Mouse (Mus musculus): Measurements from ENCODE around the gene Adam6a. TPM values are rescaled to one million over a fixed set of nuclear protein-coding genes. Genes with fewer than 3 reads are reported as not detected.
"Not testable (repeated sequence)": the region's sequence is repeated elsewhere in the genome, so short reads cannot be mapped to it uniquely, and the experiment has no call there.

Adam6a gene
- not detected for total RNA-seq (2021)
- long read RNA-seq, experiment 1 = 0 reads
- long read RNA-seq, experiment 2 = 0 reads

DNA sequence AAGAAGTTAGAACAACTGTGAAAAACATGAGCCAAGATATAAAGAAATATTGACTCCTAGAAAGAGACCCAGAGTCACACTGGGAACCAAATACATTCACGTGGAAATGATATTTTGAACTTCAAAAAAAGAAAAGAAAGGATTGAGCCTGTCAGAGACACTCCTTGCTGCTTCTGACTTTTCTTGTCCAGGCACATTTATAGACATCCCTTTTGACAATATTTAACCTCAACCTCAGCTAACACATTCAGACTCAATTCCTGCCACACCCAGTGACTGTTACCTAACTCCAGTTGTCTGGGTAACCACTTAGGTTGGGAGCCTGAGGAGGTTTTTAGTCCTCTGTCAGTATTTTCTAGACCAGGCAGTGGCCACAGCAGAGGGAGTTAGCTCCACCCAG lies at the start of gene Adam6a:
TSS of gene Adam6a (plus strand) at position 301 of the 400 bp plus-strand sequence.
- intact Hi-C loops (cut with DNase I); DNase-seq: not testable (repeated sequence)

- DNase-seq = no peak
- intact Hi-C loops (cut with DNase I) = no loop called here
These were observed 17.8 kb upstream of the Adam6a start for GRCm38 (mm10) chr12:113525901-113526300.

DNA sequence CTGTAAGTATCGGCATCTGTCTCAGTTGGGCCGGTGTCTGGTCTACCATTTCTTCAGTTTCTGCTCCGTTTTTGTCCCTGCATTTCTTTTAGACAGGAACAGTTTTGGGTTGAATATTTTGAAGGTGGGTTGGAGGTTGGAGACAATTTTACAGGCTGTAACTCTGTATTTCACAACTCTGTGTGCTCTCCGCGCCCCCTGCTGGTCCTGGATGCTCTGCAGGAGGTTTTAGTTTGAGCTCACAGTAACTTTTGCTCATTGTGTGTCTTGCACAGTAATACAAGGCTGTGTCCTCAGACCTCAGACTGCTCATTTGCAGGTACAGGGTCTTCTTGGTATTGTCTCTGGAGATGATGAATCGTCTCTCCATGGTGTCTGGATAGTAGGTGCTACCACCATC lies 34.5 kb downstream of the Adam6a start:
- intact Hi-C loops (cut with DNase I) = no loop called here
- DNase-seq = no peak

GRCm38 (mm10) chr12:113588001-113588400 lies 44.3 kb downstream of the Adam6a start:
- intact Hi-C loops (cut with DNase I) = no loop called here
- DNase-seq = no peak

Other genes with a start within 250 kb of the Adam6a start
- not detected for gene Adam6b, start 54.4 kb upstream of the Adam6a start, total RNA-seq (2021)